Mouse (Mus musculus) olfactory bulb, adult 2 months (tissue): ENCODE data around the gene Pank1.

Experiments used
- CTCF ChIP-seq: fragments of 200-500 bp; IDR thresholded peaks from 2 replicates; pipeline ENCODE4 v1.5.1; 2012; ENCODE audit warnings: low read depth, mild to moderate bottlenecking, low read length, moderate library complexity; ENCODE audit not compliant: insufficient read depth
- POLR2A ChIP-seq: fragments of 200-500 bp; IDR thresholded peaks from 2 replicates; pipeline ENCODE4 v1.6.1; 2012; ENCODE audit warnings: mild to moderate bottlenecking, low read depth, low read length, moderate library complexity; ENCODE audit not compliant: insufficient read depth

DNA sequence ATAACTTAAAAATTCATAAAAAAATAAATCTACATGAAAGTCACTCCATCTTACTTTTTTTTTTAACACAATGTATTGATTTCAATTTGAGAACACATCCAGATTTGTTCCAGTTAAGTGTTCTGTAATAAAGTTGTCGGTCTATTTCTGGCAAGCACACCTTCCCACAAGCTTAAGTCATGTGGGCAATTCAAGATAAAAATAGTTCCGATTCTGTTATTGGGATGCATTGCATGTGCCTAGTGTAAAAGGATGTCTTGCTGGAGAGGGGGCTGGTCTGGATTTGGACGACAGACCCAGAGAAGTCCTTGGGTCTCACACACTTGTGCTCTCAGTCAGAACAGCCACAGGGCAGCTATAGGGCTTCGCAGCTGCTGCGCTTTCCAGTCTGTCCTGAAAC is 27.5 kb upstream of the Pank1 start:
- TF ChIP-seq CTCF (no peak), POLR2A (no peak)
